In genomic region chr13:37835296-37835695, GRCm38 (mm10) we compare ENCODE assay signal across 26 mouse cellular contexts.
"Had no signal": no experiment of that assay in that cellular context is flagged by ENCODE, and none has a peak within 500 bp of the region (broad histone marks: within the 10 kb centered on the region; RNA-seq: fewer than 3 reads in every experiment).

No protein-coding gene starts in this region.

- H3K27ac ChIP-seq: gastrocnemius, adult 2 months; heart, embryonic 10.5 days; hindbrain, embryonic 10.5 days; hindbrain, embryonic 12.5 days; hindbrain, embryonic 14.5 days; intestine, embryonic 15.5 days; limb, embryonic 10.5 days; limb, embryonic 12.5 days; liver, embryonic 13.5 days; liver, embryonic 15.5 days had no signal

- H3K9ac ChIP-seq: heart, embryonic 12.5 days; hindbrain, embryonic 12.5 days; hindbrain, embryonic 14.5 days; intestine, embryonic 15.5 days; limb, embryonic 12.5 days; liver, embryonic 13.5 days; liver, embryonic 15.5 days; liver, postnatal 0 days had no signal

- H3K27me3 ChIP-seq: heart, embryonic 12.5 days; intestine, embryonic 15.5 days; limb, embryonic 12.5 days; liver, embryonic 13.5 days; liver, embryonic 15.5 days had no signal

- ATAC-seq: hindbrain, embryonic 16.5 days; inflammation-experienced regulatory T-cells, adult 6 months; intestine, embryonic 15.5 days; intestine, postnatal 0 days; liver, postnatal 0 days had no signal

- DNase-seq: gastrocnemius, adult 2 months; gastrocnemius, postnatal 10 days; gastrocnemius, postnatal 25 days; heart, adult 18-20 months; heart, postnatal 10 days; heart, postnatal 4 days; kidney, adult 18-20 months; kidney, adult 8-10 months; kidney, postnatal 10 days; kidney, postnatal 25 days; layer of hippocampus, adult 9-11 months; layer of hippocampus, postnatal 36 days; liver, embryonic 13.5 days; liver, postnatal 0 days had no signal

- H3K4me2 ChIP-seq: heart, embryonic 12.5 days; hindbrain, embryonic 12.5 days; hindbrain, embryonic 14.5 days; intestine, embryonic 15.5 days; limb, embryonic 12.5 days; liver, embryonic 13.5 days; liver, embryonic 15.5 days had no signal

- H3K36me3 ChIP-seq: hindbrain, embryonic 12.5 days; intestine, embryonic 15.5 days; limb, embryonic 10.5 days; limb, embryonic 12.5 days; liver, embryonic 13.5 days had no signal

- H3K4me3 ChIP-seq: gastrocnemius, adult 2 months; heart, embryonic 10.5 days; heart, embryonic 12.5 days; hindbrain, embryonic 10.5 days; hindbrain, embryonic 12.5 days; intestine, embryonic 15.5 days; limb, embryonic 10.5 days; limb, embryonic 12.5 days; liver, embryonic 13.5 days; liver, embryonic 15.5 days had no signal

- H3K9me3 ChIP-seq: heart, embryonic 10.5 days; heart, embryonic 12.5 days; hindbrain, embryonic 10.5 days; hindbrain, embryonic 12.5 days; intestine, embryonic 15.5 days; limb, embryonic 10.5 days; limb, embryonic 12.5 days; liver, embryonic 13.5 days; liver, embryonic 15.5 days had no signal
